Mouse (Mus musculus) lung, embryonic 14.5 days (tissue): ENCODE data around the gene Cbwd1. TPM values are rescaled to one million over a fixed set of nuclear protein-coding genes. Genes with fewer than 3 reads are reported as not detected.

Experiments
- ATAC-seq: fragments of 200-750 bp; cut with Nextera tagmentation; 2 replicates; pipeline ENCODE4 v1.8.0; 2017; ENCODE audit warnings: mild to moderate bottlenecking, moderate TSS enrichment, moderate library complexity; ENCODE audit not compliant: insufficient read depth
- DNase-seq: peaks from one replicate; pipeline ENCODE4 v3.0.0-alpha.2; 2015
- H3K27ac ChIP-seq: fragments of 300-500 bp; sonication (generic); 2 replicates; pipeline ENCODE4 v1.5.1; 2014; ENCODE audit warnings: low read depth, mild to moderate bottlenecking, moderate library complexity
- H3K27me3 ChIP-seq: fragments of 300-500 bp; sonication (generic); 2 replicates; pipeline ENCODE4 v1.6.1; 2014; ENCODE audit warnings: low read length, control low read depth; ENCODE audit not compliant: insufficient read depth
- H3K36me3 ChIP-seq: fragments of 300-500 bp; sonication (generic); 2 replicates; pipeline ENCODE4 v1.6.1; 2014; ENCODE audit warnings: control low read depth; ENCODE audit not compliant: insufficient read depth
- H3K4me1 ChIP-seq: fragments of 300-500 bp; sonication (generic); 2 replicates; pipeline ENCODE4 v1.6.1; 2014; ENCODE audit warnings: antibody characterized with exemption, control low read depth; ENCODE audit not compliant: insufficient read depth
- H3K4me2 ChIP-seq: fragments of 300-500 bp; sonication (generic); 2 replicates; pipeline ENCODE4 v1.6.1; 2014; ENCODE audit warnings: mild to moderate bottlenecking
- H3K4me3 ChIP-seq: fragments of 300-500 bp; sonication (generic); 2 replicates; pipeline ENCODE4 v1.5.1; 2014; ENCODE audit warnings: low read depth, low read length
- H3K9ac ChIP-seq: fragments of 300-500 bp; sonication (generic); 2 replicates; pipeline ENCODE4 v1.6.1; 2014
- H3K9me3 ChIP-seq: fragments of 300-500 bp; sonication (generic); 2 replicates; pipeline ENCODE4 v1.6.1; 2016; ENCODE audit warnings: low read depth, low read length, control low read depth
- CTCF ChIP-seq: IDR thresholded peaks from 2 replicates; pipeline ENCODE4 v1.5.1; 2016; ENCODE audit warnings: antibody characterized with exemption, low read depth
- WGBS: fragments of 180-500 bp; shearing (Covaris S2); extraction: QIAGEN DNeasy Blood & Tissue Kit; methylation state at CpG from one replicate; pipeline ENCODE4 v1.1.7; 2014; 5-methylcytosine and 5-hydroxymethylcytosine counted together
- polyA plus RNA-seq: library from polyadenylated mRNA; unstranded; fragments of >200 nt; fragmentation: Nextera tagmentation; extraction: Ambion mirVana; gene quantifications from 2 replicates; pipeline ENCODE4 v1.2.1, GENCODE M21; 2014

The Cbwd1 gene
- polyA plus RNA-seq, 1 experiment from 2014 or later, result 21.5 TPM

DNA sequence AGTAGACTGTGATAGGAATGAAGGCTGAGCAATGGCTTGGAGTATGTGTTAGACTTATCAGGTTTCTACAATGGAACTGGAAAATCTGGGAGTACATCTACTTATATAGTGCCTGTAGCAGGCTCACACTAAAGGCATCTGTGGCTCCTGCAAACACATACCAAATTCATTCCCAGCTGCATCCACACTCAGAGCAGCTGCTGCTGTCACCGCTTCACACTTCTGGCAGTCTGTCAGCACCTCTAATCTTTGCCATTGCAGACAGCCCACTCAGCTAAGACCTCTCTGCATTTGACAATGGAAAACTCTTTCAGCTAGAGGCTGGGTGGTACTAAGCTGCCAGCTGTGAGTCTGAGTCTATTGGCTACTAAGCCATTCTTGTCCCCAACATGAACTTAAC, 24.3 kb downstream of the Cbwd1 start:
- Histone ChIP-seq H3K4me3 (no peak overlapping the region), H3K27ac (no peak overlapping the region), H3K9me3 (no peaks in the 10 kb centered on the region), H3K36me3 (peaks cover 17% of the 10 kb centered on the region), H3K9ac (no peak overlapping the region), H3K4me2 (no peak overlapping the region), H3K27me3 (no peaks in the 10 kb centered on the region), H3K4me1 (no peaks in the 10 kb centered on the region)
- no peak for TF ChIP-seq CTCF
- ATAC-seq (no peak), DNase-seq (peak; percentile 36)
- WGBS, result 59% methylated on average over 1 of the region's 1 CpGs

DNA sequence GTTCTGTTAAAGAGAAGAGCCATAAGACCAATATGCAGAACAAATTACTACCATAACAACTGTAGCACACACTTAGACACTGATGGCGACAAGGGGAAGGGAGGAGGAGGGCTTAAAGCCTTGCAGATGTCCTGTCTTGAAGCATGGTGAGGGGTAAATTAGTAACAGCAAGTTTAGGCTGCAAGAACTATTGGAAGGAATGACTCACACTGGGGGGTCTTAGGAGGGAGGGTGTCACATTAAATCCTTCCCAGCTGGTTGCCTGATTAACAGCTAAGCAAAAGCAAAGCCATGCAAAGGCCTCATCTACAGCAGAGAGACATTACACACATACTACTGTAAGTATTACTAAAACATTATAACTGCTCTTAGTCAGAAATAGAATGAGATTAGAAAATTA, 32.4 kb downstream of the Cbwd1 start:
- no peak for ATAC-seq
- Histone ChIP-seq H3K36me3 (0 out of 2 replicates have a peak, but pooled peaks cover 3% of the 10 kb centered on the region), H3K4me3 (no peak overlapping the region), H3K9me3 (no peaks in the 10 kb centered on the region), H3K27me3 (no peaks in the 10 kb centered on the region), H3K9ac (no peak overlapping the region), H3K4me1 (no peaks in the 10 kb centered on the region), H3K27ac (no peak overlapping the region), H3K4me2 (no peak overlapping the region)
- no peak for DNase-seq
- TF ChIP-seq CTCF, result no peak
- WGBS, result 52% methylated on average over 1 of the region's 1 CpGs

DNA sequence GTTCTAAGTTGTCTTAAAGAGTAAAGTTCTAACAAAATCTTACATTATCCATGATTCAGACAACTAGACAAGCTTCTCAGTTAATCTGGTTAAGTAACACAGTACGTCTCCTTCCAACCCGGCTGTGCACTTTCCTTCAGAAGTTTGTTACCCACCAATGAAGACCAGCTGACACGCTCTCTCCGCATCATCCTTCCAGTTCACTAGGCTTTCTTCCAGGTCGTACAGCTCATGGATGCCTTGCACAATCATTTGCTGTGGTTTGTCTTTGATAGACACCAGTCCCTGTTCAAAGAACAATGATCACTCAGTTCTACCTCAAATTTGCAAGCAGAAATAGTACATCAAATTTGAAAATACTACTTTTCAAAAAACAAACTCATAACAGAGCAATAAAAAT, 40.5 kb downstream of the Cbwd1 start:
- no peak overlapping the region for H3K27ac ChIP-seq
- H3K36me3 ChIP-seq, result peaks cover 28% of the 10 kb centered on the region
- WGBS, result 89% methylated on average over 5 of the region's 5 CpGs
- TF ChIP-seq CTCF, result no peak
- H3K9me3 ChIP-seq, result no peaks in the 10 kb centered on the region
- no peak overlapping the region for H3K4me2 ChIP-seq
- ATAC-seq (no peak), DNase-seq (no peak)
- no peaks in the 10 kb centered on the region for H3K27me3 ChIP-seq
- no peak overlapping the region for H3K9ac ChIP-seq
- no peak overlapping the region for H3K4me3 ChIP-seq
- H3K4me1 ChIP-seq, result no peaks in the 10 kb centered on the region

DNA sequence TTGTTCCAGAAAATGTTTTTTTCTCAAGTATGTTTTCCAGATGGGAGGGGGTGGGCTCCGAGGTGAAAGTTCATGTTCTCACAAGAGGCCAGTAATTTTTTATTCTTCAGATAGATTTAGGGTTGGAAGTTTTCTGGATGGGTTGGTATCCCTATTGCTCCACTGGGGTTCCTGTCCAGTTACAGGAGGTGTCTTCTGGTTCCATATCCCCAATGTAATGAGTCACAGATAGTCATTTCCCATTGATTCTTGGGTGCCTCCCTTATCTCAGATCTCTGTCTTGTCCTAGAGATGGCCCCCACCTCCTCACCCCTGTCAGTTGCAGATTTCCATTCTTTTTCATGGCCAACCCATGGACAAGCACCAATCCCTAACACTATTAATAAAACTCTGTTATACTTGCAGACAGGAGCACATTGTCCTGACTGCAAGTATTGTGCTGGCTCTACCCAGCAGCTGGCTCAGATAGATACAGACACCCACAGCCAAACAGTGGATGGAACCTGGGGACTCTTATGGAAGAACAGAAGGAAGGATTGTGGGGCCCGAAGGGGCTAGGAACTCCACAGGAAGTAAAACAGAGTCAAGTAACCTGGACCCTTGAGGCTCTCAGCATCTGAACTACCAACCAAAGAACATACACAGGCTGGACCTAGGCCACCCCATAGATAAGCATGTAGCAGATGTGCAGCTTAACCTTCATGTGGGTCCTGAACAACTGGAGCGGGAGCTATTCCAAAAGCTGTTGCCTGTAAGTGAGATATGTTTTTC, 52.8 kb downstream of the Cbwd1 start:
- no peaks in the 10 kb centered on the region for H3K4me1 ChIP-seq
- no peaks in the 10 kb centered on the region for H3K36me3 ChIP-seq
- no peaks in the 10 kb centered on the region for H3K9me3 ChIP-seq
- H3K27me3 ChIP-seq, result 0 out of 2 replicates have a peak, but pooled peaks cover 8% of the 10 kb centered on the region
- no peak overlapping the region for H3K27ac ChIP-seq
- TF ChIP-seq CTCF, result no peak
- 82% methylated on average over 3 of the region's 3 CpGs for WGBS
- H3K4me2 ChIP-seq, result no peak overlapping the region
- no peak for ATAC-seq
- no peak overlapping the region for H3K9ac ChIP-seq
- no peak for DNase-seq
- H3K4me3 ChIP-seq, result no peak overlapping the region

DNA sequence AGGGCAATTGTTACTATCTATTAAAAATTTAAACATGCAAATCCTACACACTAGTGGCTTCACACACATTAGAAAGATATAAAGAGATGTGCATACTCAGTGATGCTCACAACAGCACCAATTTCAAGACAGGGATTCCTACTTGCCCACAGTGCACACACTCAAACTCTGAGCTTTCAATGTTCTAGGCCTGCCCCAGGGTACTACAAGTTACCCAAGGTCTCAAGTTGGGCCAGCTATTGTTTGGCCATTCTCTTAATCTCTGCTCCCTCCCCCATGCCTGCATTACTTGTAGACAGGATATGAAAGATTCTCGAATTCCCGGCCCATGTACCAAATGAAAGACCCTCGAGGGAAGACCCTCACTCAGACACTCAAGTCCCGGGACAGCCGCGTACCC, 53.8 kb downstream of the Cbwd1 start:
- H3K4me2 ChIP-seq, result no peak overlapping the region
- H3K9me3 ChIP-seq, result no peaks in the 10 kb centered on the region
- H3K4me3 ChIP-seq, result no peak overlapping the region
- no peak for DNase-seq
- 83% methylated on average over 4 of the region's 6 CpGs for WGBS
- no peak overlapping the region for H3K9ac ChIP-seq
- no peak for TF ChIP-seq CTCF
- H3K4me1 ChIP-seq, result no peaks in the 10 kb centered on the region
- peaks cover 11% of the 10 kb centered on the region for H3K27me3 ChIP-seq
- no peak for ATAC-seq
- H3K36me3 ChIP-seq, result no peaks in the 10 kb centered on the region
- H3K27ac ChIP-seq, result no peak overlapping the region

DNA sequence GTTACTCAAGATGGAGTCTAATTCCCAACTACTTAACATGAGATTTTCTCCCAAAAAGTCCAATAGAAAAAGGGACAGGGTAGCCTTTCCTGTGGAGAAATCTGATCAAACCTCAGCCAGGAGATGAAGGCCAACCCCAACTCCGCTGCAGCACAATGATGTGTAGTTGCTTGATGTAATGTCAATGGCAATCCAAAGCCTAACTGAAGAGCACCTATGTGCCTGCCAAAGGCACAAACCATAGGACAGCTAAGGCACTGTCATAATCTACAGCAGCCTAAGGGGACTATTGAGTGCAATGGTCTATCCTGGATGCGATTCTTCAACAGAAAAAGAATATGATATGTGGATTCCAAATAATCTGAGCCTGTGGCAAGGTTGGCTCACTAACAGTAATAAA, 58.6 kb downstream of the Cbwd1 start:
- Histone ChIP-seq H3K27ac (no peak overlapping the region), H3K4me2 (no peak overlapping the region), H3K36me3 (no peaks in the 10 kb centered on the region), H3K4me3 (no peak overlapping the region), H3K4me1 (no peaks in the 10 kb centered on the region), H3K9me3 (no peaks in the 10 kb centered on the region), H3K9ac (no peak overlapping the region), H3K27me3 (peaks cover 59% of the 10 kb centered on the region)
- DNase-seq (no peak), ATAC-seq (no peak)
- 47% methylated on average over 2 of the region's 2 CpGs for WGBS
- no peak for TF ChIP-seq CTCF

DNA sequence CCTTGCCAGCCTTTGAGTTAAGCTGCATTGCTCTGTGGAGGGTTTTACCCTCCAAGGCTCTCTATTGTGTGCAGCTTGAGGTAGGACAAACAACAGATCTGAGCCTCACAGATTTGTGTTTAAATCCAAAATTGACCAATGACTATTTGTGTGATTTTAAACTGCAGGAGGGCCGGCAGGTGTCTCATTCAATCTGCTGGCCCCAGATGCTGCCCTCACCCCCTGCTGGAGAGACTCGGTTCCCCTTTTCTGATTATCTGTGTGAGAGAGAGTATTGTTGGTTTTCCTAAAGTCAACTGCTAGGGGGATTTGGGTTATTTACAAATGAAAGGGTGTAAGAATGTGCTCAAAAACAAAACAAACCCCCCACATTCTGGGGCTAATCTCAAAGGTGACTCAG, 59.2 kb downstream of the Cbwd1 start:
- ATAC-seq (no peak), DNase-seq (no peak)
- Histone ChIP-seq H3K4me1 (no peaks in the 10 kb centered on the region), H3K9ac (no peak overlapping the region), H3K4me3 (no peak overlapping the region), H3K27me3 (peaks cover 65% of the 10 kb centered on the region), H3K9me3 (no peaks in the 10 kb centered on the region), H3K36me3 (no peaks in the 10 kb centered on the region), H3K4me2 (no peak overlapping the region), H3K27ac (no peak overlapping the region)
- no peak for TF ChIP-seq CTCF
- 4% methylated on average over 2 of the region's 2 CpGs for WGBS

DNA sequence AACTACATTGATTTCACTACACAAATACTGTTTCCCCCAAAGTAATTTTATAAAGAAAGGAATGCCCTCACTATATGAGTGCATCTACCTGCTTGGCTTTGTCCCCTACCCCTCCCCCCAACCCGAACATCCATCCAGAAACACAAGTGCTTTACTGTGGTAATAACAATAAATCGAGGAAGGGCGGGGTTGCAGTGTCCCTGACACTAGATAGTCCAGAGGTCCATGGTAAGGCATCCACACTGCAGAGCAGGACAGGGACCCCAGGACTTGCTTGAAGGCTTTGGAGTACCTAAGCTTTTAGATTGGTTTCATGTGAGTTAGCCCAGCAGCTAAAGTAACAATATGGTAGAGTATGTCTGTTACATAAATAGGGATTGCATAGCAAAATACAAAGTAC, 59.7 kb downstream of the Cbwd1 start:
- Histone ChIP-seq H3K9me3 (no peaks in the 10 kb centered on the region), H3K27me3 (peaks cover 71% of the 10 kb centered on the region), H3K4me3 (no peak overlapping the region), H3K36me3 (no peaks in the 10 kb centered on the region), H3K4me1 (no peaks in the 10 kb centered on the region), H3K9ac (no peak overlapping the region), H3K4me2 (no peak overlapping the region), H3K27ac (no peak overlapping the region)
- no peak for ATAC-seq
- no peak for TF ChIP-seq CTCF
- 13% methylated on average over 3 of the region's 3 CpGs for WGBS
- DNase-seq, result no peak
